Mouse (Mus musculus): ENCODE measurements around the gene Mapk8.

GRCm38 (mm10) chr14:33330986-33331385, 116.0 kb downstream of the Mapk8 start:
- TF ChIP-seq CTCF (IDR thresholded peaks at IDR 0.05; ENCODE audit: low read depth, low read length), result no peak
- TF ChIP-seq POLR2A (IDR thresholded peaks at IDR 0.05; ENCODE audit: extremely low read depth, insufficient read depth, low read length), result no peak
